Mouse (Mus musculus): ENCODE measurements around the gene Cntn2. TPM values are rescaled to one million over a fixed set of nuclear protein-coding genes. Genes with fewer than 3 reads are reported as not detected.
A peak's percentile ranks its signal among the peaks of the same experiment; 100 is the strongest.
"Not testable (repeated sequence)": the region's sequence is repeated elsewhere in the genome, so short reads cannot be mapped to it uniquely, and the experiment has no call there.

Cntn2 gene
- polyA plus RNA-seq, 1 experiment from 2014 or later, result 0.05 TPM

GRCm38 (mm10) chr1:132470031-132470430, 73.0 kb downstream of the Cntn2 start:
- H3K4me3 ChIP-seq (ENCODE audit: control insufficient read depth in 1 of 2, insufficient read depth in 1 of 2, low read depth in 1 of 2, low read length in 2 of 2); H3K9me3 ChIP-seq (ENCODE audit: control insufficient read depth, low read length); H3K4me2 ChIP-seq (ENCODE audit: low read length); H3K9ac ChIP-seq (ENCODE audit: low read length); H3K27ac ChIP-seq (replicated peaks in 1 of 2; ENCODE audit: control insufficient read depth in 1 of 2, insufficient read depth in 1 of 2, low read depth in 2 of 2, low read length in 2 of 2); H3K27me3 ChIP-seq (ENCODE audit: control insufficient read depth, insufficient read depth, low read length); ATAC-seq (ENCODE audit: insufficient number of reproducible peaks, insufficient read depth, low FRiP score, low read depth): not testable (repeated sequence)
- Histone ChIP-seq H3K4me1 (ENCODE audit: control insufficient read depth in 2 of 2, insufficient read depth in 2 of 2, low read length in 2 of 2) (peaks cover 7 to 10% of the 10 kb centered on the region in 2 experiments), H3K36me3 (ENCODE audit: control insufficient read depth, insufficient read depth, low read length) (peaks cover 12% of the 10 kb centered on the region)
- 90% methylated on average over 1 of the region's 1 CpGs for WGBS

DNA sequence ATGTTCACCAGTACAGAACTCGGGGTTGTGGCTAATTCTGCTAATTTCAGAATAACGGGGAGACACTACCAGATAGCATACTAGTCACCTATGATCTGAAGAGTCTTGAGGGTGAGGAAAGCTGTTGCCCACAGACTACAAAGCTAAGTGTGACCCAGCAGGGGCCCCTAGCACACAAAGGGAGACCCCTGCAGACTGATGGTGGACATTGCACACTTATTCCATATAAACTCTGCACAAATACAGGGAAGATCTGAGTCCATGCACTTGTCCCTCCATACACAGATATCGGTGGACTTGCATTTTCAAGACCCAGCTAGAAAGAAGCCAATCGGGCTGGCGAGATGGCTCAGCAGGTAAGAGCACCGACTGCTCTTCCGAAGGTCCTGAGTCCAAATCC, 73.5 kb downstream of the Cntn2 start:
- Histone ChIP-seq H3K9me3 (ENCODE audit: control insufficient read depth, low read length) (no peaks in the 10 kb centered on the region), H3K27ac (replicated peaks in 1 of 2; ENCODE audit: control insufficient read depth in 1 of 2, insufficient read depth in 1 of 2, low read depth in 2 of 2, low read length in 2 of 2) (peak overlapping the region; percentile 29 to 45; a peak in 1 of 4 replicates), H3K36me3 (ENCODE audit: control insufficient read depth, insufficient read depth, low read length) (peaks cover 17% of the 10 kb centered on the region), H3K4me2 (ENCODE audit: low read length) (no peak overlapping the region), H3K4me3 (ENCODE audit: control insufficient read depth in 1 of 2, insufficient read depth in 1 of 2, low read depth in 1 of 2, low read length in 2 of 2) (no peak overlapping the region), H3K9ac (ENCODE audit: low read length) (no peak overlapping the region), H3K27me3 (ENCODE audit: control insufficient read depth, insufficient read depth, low read length) (no peaks in the 10 kb centered on the region), H3K4me1 (ENCODE audit: control insufficient read depth in 2 of 2, insufficient read depth in 2 of 2, low read length in 2 of 2) (peaks cover 7 to 10% of the 10 kb centered on the region in 2 experiments)
- no peak for ATAC-seq (ENCODE audit: insufficient number of reproducible peaks, insufficient read depth, low FRiP score, low read depth)
- WGBS, result 91% methylated on average over 7 of the region's 7 CpGs

GRCm38 (mm10) chr1:132468926-132469325, 74.1 kb downstream of the Cntn2 start:
- H3K27me3 ChIP-seq (ENCODE audit: control insufficient read depth, insufficient read depth, low read length), result no peaks in the 10 kb centered on the region
- no peak overlapping the region for H3K4me3 ChIP-seq (ENCODE audit: control insufficient read depth in 1 of 2, insufficient read depth in 1 of 2, low read depth in 1 of 2, low read length in 2 of 2)
- peak overlapping the region; percentile 42 to 45 for H3K27ac ChIP-seq (replicated peaks in 1 of 2; ENCODE audit: control insufficient read depth in 1 of 2, insufficient read depth in 1 of 2, low read depth in 2 of 2, low read length in 2 of 2)
- H3K9ac ChIP-seq (ENCODE audit: low read length), result no peak overlapping the region
- H3K9me3 ChIP-seq (ENCODE audit: control insufficient read depth, low read length), result no peaks in the 10 kb centered on the region
- H3K4me2 ChIP-seq (ENCODE audit: low read length), result no peak overlapping the region
- ATAC-seq (ENCODE audit: insufficient number of reproducible peaks, insufficient read depth, low FRiP score, low read depth), result peak; percentile 54
- H3K4me1 ChIP-seq (ENCODE audit: control insufficient read depth in 2 of 2, insufficient read depth in 2 of 2, low read length in 2 of 2), result peaks cover 7 to 10% of the 10 kb centered on the region in 2 experiments
- H3K36me3 ChIP-seq (ENCODE audit: control insufficient read depth, insufficient read depth, low read length), result peaks cover 23% of the 10 kb centered on the region

GRCm38 (mm10) chr1:132464651-132465050, 78.4 kb downstream of the Cntn2 start:
- Histone ChIP-seq H3K9me3 (ENCODE audit: control insufficient read depth, low read length) (no peaks in the 10 kb centered on the region), H3K4me3 (ENCODE audit: control insufficient read depth in 1 of 2, insufficient read depth in 1 of 2, low read depth in 1 of 2, low read length in 2 of 2) (no peak overlapping the region), H3K36me3 (ENCODE audit: control insufficient read depth, insufficient read depth, low read length) (peaks cover 61% of the 10 kb centered on the region), H3K4me1 (ENCODE audit: control insufficient read depth in 2 of 2, insufficient read depth in 2 of 2, low read length in 2 of 2) (peaks cover 7 to 10% of the 10 kb centered on the region in 2 experiments), H3K9ac (ENCODE audit: low read length) (no peak overlapping the region), H3K27me3 (ENCODE audit: control insufficient read depth, insufficient read depth, low read length) (no peaks in the 10 kb centered on the region), H3K27ac (replicated peaks in 1 of 2; ENCODE audit: control insufficient read depth in 1 of 2, insufficient read depth in 1 of 2, low read depth in 2 of 2, low read length in 2 of 2) (no peak overlapping the region), H3K4me2 (ENCODE audit: low read length) (no peak overlapping the region)
- ATAC-seq (ENCODE audit: insufficient number of reproducible peaks, insufficient read depth, low FRiP score, low read depth), result no peak
- 77% methylated on average over 5 of the region's 5 CpGs for WGBS

Other genes starting within 250 kb of the Cntn2 start
- gene Klhdc8a, start 244.6 kb downstream of the Cntn2 start, polyA plus RNA-seq (2014; fragmentation: Nextera tagmentation; extraction: Ambion mirVana), result 0.50 and 1.5 TPM in 2 replicates
- gene Nuak2, start 227.1 kb downstream of the Cntn2 start, polyA plus RNA-seq (2014; fragmentation: Nextera tagmentation; extraction: Ambion mirVana), result 1.5 and 2.2 TPM in 2 replicates
- 8.1 and 10.1 TPM in 2 replicates for gene Tmcc2, start 152.0 kb downstream of the Cntn2 start, polyA plus RNA-seq (2014; fragmentation: Nextera tagmentation; extraction: Ambion mirVana)
- gene Dstyk, start 125.7 kb downstream of the Cntn2 start, polyA plus RNA-seq (2014; fragmentation: Nextera tagmentation; extraction: Ambion mirVana), result 11.4 and 12.2 TPM in 2 replicates
- 27.3 and 27.7 TPM in 2 replicates for gene Rbbp5, start 65.9 kb downstream of the Cntn2 start, polyA plus RNA-seq (2014; fragmentation: Nextera tagmentation; extraction: Ambion mirVana)
- gene Tmem81, start 37.0 kb downstream of the Cntn2 start, polyA plus RNA-seq (2014; fragmentation: Nextera tagmentation; extraction: Ambion mirVana), result 0.78 and 1.1 TPM in 2 replicates
- gene Nfasc, start 198.5 kb upstream of the Cntn2 start, polyA plus RNA-seq (2014; fragmentation: Nextera tagmentation; extraction: Ambion mirVana), result 0.38 and 0.68 TPM in 2 replicates

Data from heart, embryonic 14.5 days (tissue).